Mouse (Mus musculus): ENCODE measurements at regions not wholly inside any gene's neighbourhood (a gene's known extent, or its start where the extent isn't known, plus 50 kb on each side); places are given as distances from the start of the nearest gene placed in this dataset.
A peak's percentile ranks its signal among the peaks of the same experiment; 100 is the strongest.

DNA sequence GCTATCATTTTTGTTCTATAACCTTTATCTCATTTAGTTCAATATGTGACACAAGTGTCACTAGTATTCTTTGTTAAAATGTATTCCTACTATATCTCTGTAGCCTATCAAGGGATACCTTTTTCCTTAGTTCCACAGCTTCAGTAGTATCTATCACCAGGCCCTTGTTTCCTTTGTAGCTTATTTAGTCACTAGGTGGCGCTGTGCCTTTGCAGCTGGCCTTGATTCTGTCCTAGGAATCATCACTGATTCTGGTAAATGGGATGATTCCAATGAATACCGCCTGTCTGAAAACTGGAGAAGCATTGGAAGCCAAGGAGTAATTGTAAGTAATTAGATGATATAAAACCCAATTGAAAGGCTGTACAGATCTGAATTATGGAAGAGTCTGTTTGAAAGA is 139.3 kb downstream of the Dcaf12l2 start:
- peak; percentile 6 for DNase-seq (ENCODE audit: low read depth, low spot score)
